Mouse (Mus musculus) ovary, adult 18-20 months (tissue): ENCODE data around the gene Dgcr2.

Source experiments
- DNase-seq: peaks from one replicate; pipeline ENCODE4 v3.0.0; 2022; ENCODE audit warnings: low spot score, mixed read lengths

Dgcr2 gene

GRCm38 (mm10) chr16:17898462-17898861, at the start of gene Dgcr2, which contains the start of gene Tssk2:
Gene Dgcr2 (minus strand): TSS chr16:17898562.
Gene Tssk2 (plus strand): TSS chr16:17898637.
- DNase-seq: no peak

- no peak for DNase-seq
Measured at GRCm38 (mm10) chr16:17945081-17945831, 46.9 kb upstream of the Dgcr2 start.

GRCm38 (mm10) chr16:17943466-17943865, 45.1 kb upstream of the Dgcr2 start:
- no peak for DNase-seq

GRCm38 (mm10) chr16:17939255-17939751, 40.9 kb upstream of the Dgcr2 start:
- DNase-seq: no peak

GRCm38 (mm10) chr16:17938821-17939220, 40.5 kb upstream of the Dgcr2 start:
- DNase-seq: no peak

GRCm38 (mm10) chr16:17938187-17938586, 39.8 kb upstream of the Dgcr2 start:
- no peak for DNase-seq

- DNase-seq: no peak
Measured at GRCm38 (mm10) chr16:17936776-17937175, 38.4 kb upstream of the Dgcr2 start.

- no peak for DNase-seq
Measured at GRCm38 (mm10) chr16:17934445-17934910, 36.1 kb upstream of the Dgcr2 start.

GRCm38 (mm10) chr16:17933594-17934444, 35.5 kb upstream of the Dgcr2 start:
- no peak for DNase-seq

GRCm38 (mm10) chr16:17931906-17932460, 33.6 kb upstream of the Dgcr2 start:
- no peak for DNase-seq

- no peak for DNase-seq
Measured at GRCm38 (mm10) chr16:17929631-17930030, 31.3 kb upstream of the Dgcr2 start.

GRCm38 (mm10) chr16:17929211-17929610, 30.8 kb upstream of the Dgcr2 start:
- DNase-seq: no peak

GRCm38 (mm10) chr16:17928627-17929104, 30.3 kb upstream of the Dgcr2 start:
- peak; percentile 75 for DNase-seq

GRCm38 (mm10) chr16:17928087-17928580, 29.8 kb upstream of the Dgcr2 start, which contains the start of gene Slc25a1:
Gene Slc25a1 (minus strand): TSS chr16:17928219.
- peak; percentile 73 for DNase-seq

GRCm38 (mm10) chr16:17927351-17928082, 29.2 kb upstream of the Dgcr2 start:
- DNase-seq: peak; percentile 28

- no peak for DNase-seq
Measured at GRCm38 (mm10) chr16:17922163-17922538, 23.8 kb upstream of the Dgcr2 start.

- peak; percentile 88 for DNase-seq
Measured at GRCm38 (mm10) chr16:17921325-17922162, 23.2 kb upstream of the Dgcr2 start.

- DNase-seq: no peak
Measured at GRCm38 (mm10) chr16:17920586-17920985, 22.2 kb upstream of the Dgcr2 start.

GRCm38 (mm10) chr16:17914307-17915249, 16.2 kb upstream of the Dgcr2 start, which contains the start of gene Gsc2:
Gene Gsc2 (minus strand): TSS chr16:17915059.
- DNase-seq: no peak
